Mouse (Mus musculus) megakaryocyte, embryonic 14.5 days (primary cell): ENCODE results near the gene Cobll1.

Experiments used
- FLI1 ChIP-seq: IDR thresholded peaks from 2 replicates; pipeline ENCODE4 v1.6.1; 2012; ENCODE audit warnings: low read length, inconsistent platforms, mixed read lengths
- GATA1 ChIP-seq: IDR thresholded peaks from 3 replicates; pipeline ENCODE4 v1.6.1; 2012; ENCODE audit warnings: mixed read lengths, low read length, inconsistent platforms, borderline replicate concordance

GRCm38 (mm10) chr2:65188585-65188984, 50.6 kb downstream of the Cobll1 start:
- TF ChIP-seq GATA1 = no peak
- TF ChIP-seq FLI1 = no peak
